Mouse (Mus musculus): ENCODE results near the gene Cdc42bpg.

DNA sequence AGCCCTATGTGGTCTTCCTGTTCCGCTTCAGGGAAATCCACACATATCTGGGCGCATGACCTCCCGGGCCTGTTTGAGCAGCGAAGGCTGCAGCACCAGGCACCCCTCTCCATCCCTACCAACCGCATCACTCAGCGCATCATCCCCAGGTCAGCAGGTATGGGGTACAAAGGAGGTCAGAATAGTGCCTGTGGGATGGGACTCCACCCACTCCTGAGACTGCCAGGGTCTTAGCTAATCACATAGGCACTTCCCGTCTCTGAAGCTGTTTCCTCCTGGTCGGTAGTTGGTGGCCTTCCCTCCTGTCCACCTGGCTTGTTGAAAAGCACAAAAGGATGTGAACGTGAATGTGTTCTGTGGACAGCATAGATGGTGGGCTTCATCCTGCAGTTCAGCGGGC is 40.4 kb downstream of the Cdc42bpg start:
- TF ChIP-seq POLR2A (IDR thresholded peaks at IDR 0.05; ENCODE audit: insufficient read length, low read depth) (no peak), E2F4 (IDR thresholded peaks at IDR 0.05; ENCODE audit: insufficient read depth) (no peak), CEBPB (IDR thresholded peaks at IDR 0.05; ENCODE audit: insufficient read depth, poor library complexity, severe bottlenecking) (no peak), TCF12 (IDR thresholded peaks at IDR 0.05; ENCODE audit: insufficient read depth, poor library complexity, severe bottlenecking) (no peak)
